In the genomic region with DNA sequence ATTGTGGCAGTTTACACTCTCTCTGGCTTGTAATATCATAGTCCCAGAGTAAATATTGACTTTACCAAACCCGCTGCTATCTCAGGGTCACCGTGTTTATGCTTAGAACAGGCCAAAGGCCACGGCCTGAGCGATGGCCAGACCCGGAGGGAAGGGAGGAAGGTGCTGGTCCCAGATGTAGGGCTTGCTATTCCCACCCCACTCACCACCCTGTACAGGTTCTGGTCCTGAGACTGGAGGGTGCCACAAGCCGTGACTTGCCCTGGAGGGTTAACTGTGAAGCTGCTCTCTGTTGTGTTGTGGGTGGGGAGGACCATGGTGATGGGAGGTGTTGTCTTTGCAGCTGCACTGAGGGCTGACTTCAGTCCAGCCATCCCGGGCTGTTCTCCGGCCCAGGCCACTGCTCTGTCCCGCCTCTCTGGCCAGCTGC, we compare ENCODE assay signal across 8 mouse cellular contexts. TPM values are rescaled to one million over a fixed set of nuclear protein-coding genes. Genes with fewer than 3 reads are reported as not detected.
DNase-seq lines count a peak whose midpoint lies in the region; ATAC-seq and TF ChIP-seq lines count a peak whose summit lies in the region.

No protein-coding gene starts in this region.

- no peak overlapping the region for H3K4me3 ChIP-seq in cerebellum, adult 2 months (replicated peaks; ENCODE audit: insufficient read depth, low read depth, low read length)
- no peak overlapping the region for H3K4me3 ChIP-seq in midbrain, embryonic 16.5 days (ENCODE audit: low read depth, low read length)
- H3K4me3 ChIP-seq in midbrain, embryonic 13.5 days (replicated peaks) = no peak overlapping the region
- H3K4me3 ChIP-seq in intestine, embryonic 14.5 days (ENCODE audit: low read depth, low read length) = peak overlapping the region; percentile 83
- H3K4me3 ChIP-seq in stomach, embryonic 16.5 days (replicated peaks; ENCODE audit: low read length) = peak overlapping the region; percentile 77

- H3K4me2 ChIP-seq in midbrain, embryonic 16.5 days (ENCODE audit: low read length) = 0 out of 2 replicates have a peak overlapping the region, but pooled peaks have one; percentile 2
- no peak overlapping the region for H3K4me2 ChIP-seq in midbrain, embryonic 13.5 days (replicated peaks)
- H3K4me2 ChIP-seq in intestine, embryonic 14.5 days (ENCODE audit: low read length) = peak overlapping the region; percentile 98
- peak overlapping the region; percentile 96 for H3K4me2 ChIP-seq in stomach, embryonic 16.5 days (ENCODE audit: low read depth, low read length)

- H3K9ac ChIP-seq in midbrain, embryonic 16.5 days (ENCODE audit: low read depth, low read length) = no peak overlapping the region
- H3K9ac ChIP-seq in midbrain, embryonic 13.5 days (replicated peaks) = no peak overlapping the region
- peak overlapping the region; percentile 79 for H3K9ac ChIP-seq in intestine, embryonic 14.5 days (ENCODE audit: low read length)
- peak overlapping the region; percentile 88 for H3K9ac ChIP-seq in stomach, embryonic 16.5 days (ENCODE audit: low read length)

- no peaks in the 10 kb centered on the region for H3K27me3 ChIP-seq in cerebellum, adult 2 months (ENCODE audit: control insufficient read depth, insufficient read depth, low read length)
- peaks cover 46% of the 10 kb centered on the region for H3K27me3 ChIP-seq in midbrain, embryonic 16.5 days (ENCODE audit: control insufficient read depth, insufficient read depth, low read depth, low read length)
- H3K27me3 ChIP-seq in midbrain, embryonic 13.5 days = peaks cover 66% of the 10 kb centered on the region
- H3K27me3 ChIP-seq in intestine, embryonic 14.5 days (replicated peaks; ENCODE audit: control insufficient read depth, insufficient read depth, low read length) = peaks cover 16% of the 10 kb centered on the region
- H3K27me3 ChIP-seq in stomach, embryonic 16.5 days (ENCODE audit: control insufficient read depth, insufficient read depth, low read length) = no peaks in the 10 kb centered on the region; the same call in 1 of the 2 replicates

- TF ChIP-seq CTCF in cerebellum, adult 2 months (IDR thresholded peaks at IDR 0.05; ENCODE audit: borderline replicate concordance, insufficient read depth, low read depth, low read length) = no peak

- H3K4me1 ChIP-seq in cerebellum, adult 2 months (ENCODE audit: control insufficient read depth, insufficient read depth, low read length) = 0 out of 2 replicates have a peak, but pooled peaks cover 3% of the 10 kb centered on the region
- peaks cover 8% of the 10 kb centered on the region for H3K4me1 ChIP-seq in midbrain, embryonic 16.5 days (ENCODE audit: control insufficient read depth, insufficient read depth, low read length)
- peaks cover 27% of the 10 kb centered on the region for H3K4me1 ChIP-seq in midbrain, embryonic 13.5 days (replicated peaks)
- peaks cover 25% of the 10 kb centered on the region; the same call in 1 of the 2 replicates for H3K4me1 ChIP-seq in intestine, embryonic 14.5 days (replicated peaks; ENCODE audit: control insufficient read depth, insufficient read depth, low read length)
- peaks cover 29% of the 10 kb centered on the region for H3K4me1 ChIP-seq in stomach, embryonic 16.5 days (ENCODE audit: control insufficient read depth, insufficient read depth, low read length)

- no peaks in the 10 kb centered on the region for H3K9me3 ChIP-seq in midbrain, embryonic 16.5 days (replicated peaks; ENCODE audit: control insufficient read depth, low read length, poor library complexity, severe bottlenecking)
- no peaks in the 10 kb centered on the region for H3K9me3 ChIP-seq in midbrain, embryonic 13.5 days
- H3K9me3 ChIP-seq in intestine, embryonic 14.5 days (ENCODE audit: control insufficient read depth, low read length) = no peaks in the 10 kb centered on the region
- no peaks in the 10 kb centered on the region for H3K9me3 ChIP-seq in stomach, embryonic 16.5 days (replicated peaks; ENCODE audit: control insufficient read depth, low read length)

- WGBS in cerebellum, adult 2 months = 83% methylated on average over 9 of the region's 9 CpGs
- WGBS in midbrain, embryonic 16.5 days = 68% methylated on average over 9 of the region's 9 CpGs
- WGBS in midbrain, embryonic 13.5 days = 55% methylated on average over 9 of the region's 9 CpGs
- 31% methylated on average over 9 of the region's 9 CpGs for WGBS in intestine, embryonic 14.5 days
- WGBS in stomach, embryonic 16.5 days = 30% methylated on average over 9 of the region's 9 CpGs

- TF ChIP-seq POLR2A in cerebellum, adult 2 months (IDR thresholded peaks at IDR 0.05; ENCODE audit: borderline replicate concordance, insufficient read depth, low read length) = no peak

- H3K27ac ChIP-seq in cerebellum, adult 2 months (ENCODE audit: insufficient read depth, low read length) = peak overlapping the region; percentile 12; the same call in 1 of the 2 replicates
- H3K27ac ChIP-seq in midbrain, embryonic 16.5 days (ENCODE audit: low read length) = no peak overlapping the region
- no peak overlapping the region for H3K27ac ChIP-seq in midbrain, embryonic 13.5 days
- no peak overlapping the region for H3K27ac ChIP-seq in intestine, embryonic 14.5 days (ENCODE audit: low read depth)
- H3K27ac ChIP-seq in stomach, embryonic 16.5 days (ENCODE audit: low read length) = peak overlapping the region; percentile 94; the same call in 1 of the 2 replicates

- ATAC-seq in cerebellum, adult (ENCODE audit: insufficient number of reproducible peaks, low FRiP score, low TSS enrichment) = no peak
- ATAC-seq in midbrain, embryonic 16.5 days = no peak
- ATAC-seq in midbrain, embryonic 13.5 days = no peak
- no peak for ATAC-seq in intestine, embryonic 14.5 days (replicated peaks; ENCODE audit: low FRiP score, low TSS enrichment, low read depth)
- ATAC-seq in stomach, embryonic 16.5 days (ENCODE audit: insufficient read depth, low FRiP score) = no peak

- no peak for DNase-seq in cerebellum, adult 2 months
- DNase-seq in intestine, embryonic 14.5 days (ENCODE audit: low spot score) = no peak
- DNase-seq in cerebellum, adult 11-12 months = no peak
- DNase-seq in ovary, adult 18-20 months (ENCODE audit: low spot score) = no peak

- H3K36me3 ChIP-seq in midbrain, embryonic 16.5 days (ENCODE audit: control insufficient read depth, insufficient read depth, low read length) = no peaks in the 10 kb centered on the region
- no peaks in the 10 kb centered on the region for H3K36me3 ChIP-seq in midbrain, embryonic 13.5 days
- H3K36me3 ChIP-seq in intestine, embryonic 14.5 days (ENCODE audit: control insufficient read depth, insufficient read depth, low read length) = no peaks in the 10 kb centered on the region; the same call in 1 of the 2 replicates
- H3K36me3 ChIP-seq in stomach, embryonic 16.5 days (ENCODE audit: control insufficient read depth, insufficient read depth, low read length) = no peaks in the 10 kb centered on the region

RNA-seq across cellular contexts. Expression of a gene that starts 4.8 kb away (rescaled TPM):
- polyA plus RNA-seq in cerebellum, adult 2 months (2012; rRNA removed) = 30.1 and 34.4 TPM in 2 replicates
- polyA plus RNA-seq in midbrain, embryonic 16.5 days (2015; fragmentation: Nextera tagmentation; extraction: Ambion mirVana) = 0.93 and 1.3 TPM in 2 replicates
- polyA plus RNA-seq in midbrain, embryonic 13.5 days (2015; fragmentation: Nextera tagmentation; extraction: Ambion mirVana) = 0.78 and 1.4 TPM in 2 replicates
- 9.5 and 10.4 TPM in 2 replicates for polyA plus RNA-seq in intestine, embryonic 14.5 days (2014; fragmentation: Nextera tagmentation; extraction: Ambion mirVana)
- 10.2 and 11.6 TPM in 2 replicates for polyA plus RNA-seq in stomach, embryonic 16.5 days (2015; fragmentation: Nextera tagmentation; extraction: Ambion mirVana)

Comparison
In these comparisons a context has a peak if more than half of its experiments do, and no peak if none do; other contexts are left out.
1. H3K27ac ChIP-seq: peak in cerebellum, adult 2 months (single experiment) and stomach, embryonic 16.5 days (single experiment); none in midbrain, embryonic 16.5 days (single experiment), midbrain, embryonic 13.5 days (single experiment) and intestine, embryonic 14.5 days (single experiment).
2. H3K4me3 ChIP-seq: peak in intestine, embryonic 14.5 days (single experiment) and stomach, embryonic 16.5 days (single experiment); none in cerebellum, adult 2 months (single experiment), midbrain, embryonic 16.5 days (single experiment) and midbrain, embryonic 13.5 days (single experiment).
3. H3K9ac ChIP-seq: peak in intestine, embryonic 14.5 days (single experiment) and stomach, embryonic 16.5 days (single experiment); none in midbrain, embryonic 16.5 days (single experiment) and midbrain, embryonic 13.5 days (single experiment).